Mouse (Mus musculus): ENCODE data around the gene Il5ra. TPM values are rescaled to one million over a fixed set of nuclear protein-coding genes. Genes with fewer than 3 reads are reported as not detected.

Il5ra gene
- total and polyA plus RNA-seq, 3 experiments, result 0.10 TPM; not detected in 2

DNA sequence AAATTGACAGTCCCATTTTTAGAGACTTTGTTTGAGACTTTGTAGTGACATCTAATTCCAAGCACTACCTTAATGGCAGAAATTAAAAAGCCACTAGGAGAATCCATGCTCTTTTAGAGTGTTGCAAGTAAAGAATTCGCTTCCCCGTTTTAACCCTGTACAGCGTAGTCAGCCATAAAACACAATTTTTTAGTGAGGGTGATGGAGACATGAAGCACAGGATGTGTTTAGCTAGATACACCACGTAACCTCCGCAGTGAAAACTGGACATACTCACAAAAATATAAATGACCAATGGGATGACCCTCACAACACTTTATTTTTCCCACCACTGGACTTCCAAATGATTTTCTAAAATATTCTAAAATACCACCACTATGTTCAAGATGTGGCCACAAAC lies 1.6 kb downstream of the Il5ra start:
- Histone ChIP-seq H3K9ac (ENCODE audit: control insufficient read depth, low read depth, low read length, poor library complexity, severe bottlenecking) (no peak overlapping the region), H3K9me3 (replicated peaks; ENCODE audit: insufficient read depth, low read length) (no peaks in the 10 kb centered on the region), H3K27ac (ENCODE audit: control insufficient read depth, low read depth, low read length) (no peak overlapping the region), H3K4me1 (ENCODE audit: control insufficient read depth in 1 of 2, insufficient read depth in 2 of 2, low read length in 2 of 2) (peaks cover 4 to 14% of the 10 kb centered on the region in 2 experiments; a peak in 3 of 4 replicates), H3K79me2 (ENCODE audit: control insufficient read depth, insufficient read depth, low read length, poor library complexity) (no peaks in the 10 kb centered on the region), H3K27me3 (ENCODE audit: control insufficient read depth in 1 of 2, insufficient read depth in 2 of 2, low read length in 2 of 2) (no peaks in the 10 kb centered on the region; a peak in 1 of 4 replicates), H3K36me3 (ENCODE audit: control insufficient read depth in 1 of 2, insufficient read depth in 2 of 2, low read length in 2 of 2) (peaks cover 0 to 3% of the 10 kb centered on the region in 2 experiments; a peak in 2 of 4 replicates), H3K4me3 (ENCODE audit: control insufficient read depth in 1 of 2, insufficient read depth in 1 of 2, low read depth in 2 of 2, low read length in 2 of 2) (no peak overlapping the region)
- DNase-seq (ENCODE audit: low read depth, low spot score), result no peak
- TF ChIP-seq CHD2 (IDR thresholded peaks at IDR 0.05; ENCODE audit: low read length) (no peak), SIN3A (IDR thresholded peaks at IDR 0.05; ENCODE audit: low read length) (no peak), MAZ (IDR thresholded peaks at IDR 0.05; ENCODE audit: low read depth, low read length) (no peak)

DNA sequence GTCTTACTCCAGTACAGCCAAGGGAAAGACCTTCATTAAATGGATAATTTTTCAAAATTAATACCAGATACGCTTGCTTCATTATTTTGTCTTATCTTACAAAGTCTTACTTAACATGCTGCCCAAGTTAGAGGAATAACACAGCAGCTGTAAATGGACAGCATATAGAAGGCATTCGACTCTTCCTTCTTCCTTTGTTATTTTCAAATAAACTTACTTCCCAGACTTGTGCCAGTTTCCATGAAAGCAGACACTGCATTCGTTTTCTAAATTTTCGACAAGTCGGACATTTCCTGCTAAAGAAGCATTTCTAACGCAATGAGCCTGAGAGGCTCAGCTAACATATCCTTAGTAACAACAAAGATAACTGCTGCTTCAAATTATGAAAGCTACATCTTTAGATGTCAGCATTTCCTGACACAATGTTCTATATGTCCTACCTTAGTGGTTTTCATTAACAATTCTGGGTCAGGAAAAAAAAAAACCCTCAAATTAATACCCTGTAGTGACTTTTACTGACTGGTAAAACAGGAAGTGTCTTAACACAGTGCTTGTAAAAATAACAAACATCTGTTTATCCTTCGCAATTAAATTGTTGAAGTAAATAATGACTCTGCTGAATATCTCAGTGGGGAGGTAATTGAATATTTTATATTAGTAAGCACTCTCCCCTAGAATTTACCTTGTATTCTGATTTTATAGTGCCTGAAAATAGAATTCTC lies 3.0 kb downstream of the Il5ra start:
- peaks cover 0 to 3% of the 10 kb centered on the region in 2 experiments; a peak in 2 of 4 replicates for H3K36me3 ChIP-seq (ENCODE audit: control insufficient read depth in 1 of 2, insufficient read depth in 2 of 2, low read length in 2 of 2)
- H3K9ac ChIP-seq (ENCODE audit: control insufficient read depth, low read depth, low read length, poor library complexity, severe bottlenecking), result no peak overlapping the region
- no peak overlapping the region for H3K27ac ChIP-seq (ENCODE audit: control insufficient read depth, low read depth, low read length)
- no peak for TF ChIP-seq MYC (IDR thresholded peaks at IDR 0.05; ENCODE audit: low read depth, low read length)
- TF ChIP-seq SMC3 (IDR thresholded peaks at IDR 0.05; ENCODE audit: low read depth, low read length), result no peak
- TF ChIP-seq POLR2AphosphoS2 (IDR thresholded peaks at IDR 0.05; ENCODE audit: low read length), result no peak
- TF ChIP-seq EP300 (IDR thresholded peaks at IDR 0.05; ENCODE audit: low read depth in 1 of 2, low read length in 2 of 2), result no peak
- no peak for TF ChIP-seq CHD1 (IDR thresholded peaks at IDR 0.05; ENCODE audit: low read depth, low read length)
- TF ChIP-seq ZNF384 (IDR thresholded peaks at IDR 0.05; ENCODE audit: low read depth, low read length), result peak; percentile 47
- H3K4me1 ChIP-seq (ENCODE audit: control insufficient read depth in 1 of 2, insufficient read depth in 2 of 2, low read length in 2 of 2), result peaks cover 4 to 14% of the 10 kb centered on the region in 2 experiments; a peak in 3 of 4 replicates
- no peaks in the 10 kb centered on the region for H3K9me3 ChIP-seq (replicated peaks; ENCODE audit: insufficient read depth, low read length)
- H3K4me3 ChIP-seq (ENCODE audit: control insufficient read depth in 1 of 2, insufficient read depth in 1 of 2, low read depth in 2 of 2, low read length in 2 of 2), result no peak overlapping the region
- no peaks in the 10 kb centered on the region for H3K79me2 ChIP-seq (ENCODE audit: control insufficient read depth, insufficient read depth, low read length, poor library complexity)
- no peaks in the 10 kb centered on the region for H3K27me3 ChIP-seq (ENCODE audit: control insufficient read depth in 1 of 2, insufficient read depth in 2 of 2, low read length in 2 of 2)
- DNase-seq (ENCODE audit: low read depth, low spot score), result no peak

DNA sequence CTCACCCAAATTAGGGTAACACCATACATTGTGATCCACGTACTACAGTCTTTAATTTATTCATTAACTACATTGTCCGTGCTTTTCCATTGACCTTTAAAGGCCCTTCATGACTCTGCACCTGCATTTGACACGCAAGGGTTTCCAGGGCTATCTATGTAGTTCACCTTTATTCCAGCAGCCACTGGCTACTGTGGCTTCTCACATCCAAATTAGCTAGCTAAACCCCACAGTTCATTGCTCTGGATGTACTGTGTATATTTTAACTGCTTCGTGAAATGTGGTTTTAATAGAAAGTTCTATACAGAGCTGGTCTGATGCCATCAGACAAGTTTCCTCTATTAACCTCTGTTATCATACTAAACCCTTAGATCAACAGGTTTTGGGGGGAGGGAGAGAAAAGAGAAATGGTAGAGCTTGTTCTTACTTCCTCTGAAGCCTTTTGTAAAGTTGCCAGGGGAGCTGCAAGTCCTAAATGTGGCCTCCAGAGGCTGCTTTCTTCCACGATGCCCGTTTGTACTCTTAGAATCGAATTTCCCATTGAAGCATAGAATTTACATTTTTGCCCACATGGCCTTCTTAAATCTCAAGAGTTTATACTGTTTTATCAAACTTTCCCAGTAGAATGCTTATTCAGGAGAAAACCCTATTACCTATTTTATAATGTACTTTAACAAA lies 5.1 kb downstream of the Il5ra start:
- no peak overlapping the region for H3K9ac ChIP-seq (ENCODE audit: control insufficient read depth, low read depth, low read length, poor library complexity, severe bottlenecking)
- H3K27ac ChIP-seq (ENCODE audit: control insufficient read depth, low read depth, low read length), result no peak overlapping the region

More for the DNA sequence above, 5.1 kb downstream of the Il5ra start:
- Histone ChIP-seq H3K4me1 (ENCODE audit: control insufficient read depth in 1 of 2, insufficient read depth in 2 of 2, low read length in 2 of 2) (peaks cover 0 to 3% of the 10 kb centered on the region in 2 experiments; a peak in 2 of 4 replicates), H3K36me3 (ENCODE audit: control insufficient read depth in 1 of 2, insufficient read depth in 2 of 2, low read length in 2 of 2) (no peaks in the 10 kb centered on the region; a peak in 1 of 4 replicates), H3K4me3 (ENCODE audit: control insufficient read depth in 1 of 2, insufficient read depth in 1 of 2, low read depth in 2 of 2, low read length in 2 of 2) (no peak overlapping the region), H3K27me3 (ENCODE audit: control insufficient read depth in 1 of 2, insufficient read depth in 2 of 2, low read length in 2 of 2) (no peaks in the 10 kb centered on the region), H3K9me3 (replicated peaks; ENCODE audit: insufficient read depth, low read length) (no peaks in the 10 kb centered on the region), H3K79me2 (ENCODE audit: control insufficient read depth, insufficient read depth, low read length, poor library complexity) (no peaks in the 10 kb centered on the region)
- no peak for DNase-seq (ENCODE audit: low read depth, low spot score)
- TF ChIP-seq ZKSCAN1 (IDR thresholded peaks at IDR 0.05; ENCODE audit: low read depth, low read length) (no peak), MXI1 (IDR thresholded peaks at IDR 0.05; ENCODE audit: low read depth, low read length) (no peak), ETS1 (IDR thresholded peaks at IDR 0.05; ENCODE audit: low read depth, low read length) (no peak), POLR2AphosphoS2 (IDR thresholded peaks at IDR 0.05; ENCODE audit: low read length) (no peak), ZC3H11A (IDR thresholded peaks at IDR 0.05; ENCODE audit: low read depth, low read length) (no peak), E2F4 (IDR thresholded peaks at IDR 0.05; ENCODE audit: borderline replicate concordance, low read depth, low read length) (no peak), MAZ (IDR thresholded peaks at IDR 0.05; ENCODE audit: low read depth, low read length) (no peak), KAT2A (conservative IDR thresholded peaks at IDR 0.05; ENCODE audit: low read depth, low read length) (no peak), CHD1 (IDR thresholded peaks at IDR 0.05; ENCODE audit: low read depth, low read length) (no peak), ZMIZ1 (IDR thresholded peaks at IDR 0.05; ENCODE audit: low read depth, low read length) (no peak), ZNF384 (IDR thresholded peaks at IDR 0.05; ENCODE audit: low read depth, low read length) (no peak), NELFE (IDR thresholded peaks at IDR 0.05; ENCODE audit: low read depth, low read length) (no peak), HCFC1 (IDR thresholded peaks at IDR 0.05; ENCODE audit: low read depth, low read length) (no peak), USF1 (IDR thresholded peaks at IDR 0.05; ENCODE audit: low read depth, low read length) (no peak), EP300 (IDR thresholded peaks at IDR 0.05; ENCODE audit: low read depth in 1 of 2, low read length in 2 of 2) (no peak)
